Mouse (Mus musculus): Measurements from ENCODE around the gene Tmem252.

The Tmem252 gene

GRCm38 (mm10) chr19:24677242-24677984 lies 3.6 kb downstream of the Tmem252 start:
- in situ Hi-C loops (cut with MboI, MseI), result no loop called here

GRCm38 (mm10) chr19:24683016-24683720 lies 9.4 kb downstream of the Tmem252 start:
- in situ Hi-C loops (cut with MboI, MseI), result no loop called here

- in situ Hi-C loops (cut with MboI, MseI), result no loop called here
Observed at GRCm38 (mm10) chr19:24686411-24686810, 12.6 kb downstream of the Tmem252 start.

GRCm38 (mm10) chr19:24688327-24688726 lies 14.5 kb downstream of the Tmem252 start:
- in situ Hi-C loops (cut with MboI, MseI), result no loop called here

GRCm38 (mm10) chr19:24689531-24689930 lies 15.7 kb downstream of the Tmem252 start:
- in situ Hi-C loops (cut with MboI, MseI), result no loop called here

GRCm38 (mm10) chr19:24692691-24693090 lies 18.9 kb downstream of the Tmem252 start:
- in situ Hi-C loops (cut with MboI, MseI), result no loop called here

GRCm38 (mm10) chr19:24697946-24698345 lies 24.1 kb downstream of the Tmem252 start:
- in situ Hi-C loops (cut with MboI, MseI), result no loop called here

GRCm38 (mm10) chr19:24698651-24699050 lies 24.8 kb downstream of the Tmem252 start:
- in situ Hi-C loops (cut with MboI, MseI), result no loop called here

GRCm38 (mm10) chr19:24699196-24699595 lies 25.4 kb downstream of the Tmem252 start:
- in situ Hi-C loops (cut with MboI, MseI), result no loop called here

GRCm38 (mm10) chr19:24699910-24700309 lies 26.1 kb downstream of the Tmem252 start:
- in situ Hi-C loops (cut with MboI, MseI), result loop anchor here (5.0 kb wide), 1 partner anchor 172 kb away; no protein-coding TSS in a partner anchor

- in situ Hi-C loops (cut with MboI, MseI), result loop anchor here (5.0 kb wide), 1 partner anchor 172 kb away; no protein-coding TSS in a partner anchor
Observed at GRCm38 (mm10) chr19:24700664-24701063, 26.9 kb downstream of the Tmem252 start.

- in situ Hi-C loops (cut with MboI, MseI), result loop anchor here (5.0 kb wide), 1 partner anchor 171 kb away; no protein-coding TSS in a partner anchor
Observed at GRCm38 (mm10) chr19:24701716-24702115, 27.9 kb downstream of the Tmem252 start.

- in situ Hi-C loops (cut with MboI, MseI), result loop anchor here (5.0 kb wide), 1 partner anchor 169 kb away; no protein-coding TSS in a partner anchor
Observed at GRCm38 (mm10) chr19:24703168-24703567, 29.4 kb downstream of the Tmem252 start.

- in situ Hi-C loops (cut with MboI, MseI), result loop anchor here (5.0 kb wide), 1 partner anchor 169 kb away; no protein-coding TSS in a partner anchor
Observed at GRCm38 (mm10) chr19:24703680-24704079, 29.9 kb downstream of the Tmem252 start.

GRCm38 (mm10) chr19:24704326-24704725 lies 30.5 kb downstream of the Tmem252 start:
- in situ Hi-C loops (cut with MboI, MseI), result loop anchor here (5.0 kb wide), 1 partner anchor 168 kb away; no protein-coding TSS in a partner anchor

- in situ Hi-C loops (cut with MboI, MseI), result no loop called here
Observed at GRCm38 (mm10) chr19:24705395-24705794, 31.6 kb downstream of the Tmem252 start.

- in situ Hi-C loops (cut with MboI, MseI), result no loop called here
Observed at GRCm38 (mm10) chr19:24707071-24707906, 33.5 kb downstream of the Tmem252 start.

- in situ Hi-C loops (cut with MboI, MseI), result no loop called here
Observed at GRCm38 (mm10) chr19:24708032-24708431, 34.2 kb downstream of the Tmem252 start.

GRCm38 (mm10) chr19:24716303-24717097 lies 42.7 kb downstream of the Tmem252 start:
- in situ Hi-C loops (cut with MboI, MseI), result no loop called here

GRCm38 (mm10) chr19:24718021-24718420 lies 44.2 kb downstream of the Tmem252 start:
- in situ Hi-C loops (cut with MboI, MseI), result no loop called here

- in situ Hi-C loops (cut with MboI, MseI), result no loop called here
Observed at GRCm38 (mm10) chr19:24719504-24719903, 45.7 kb downstream of the Tmem252 start.

All from T-helper 1 cell (primary cell).